Mouse (Mus musculus) kidney, adult 2 months (tissue): ENCODE data around the gene Mlx. TPM values are rescaled to one million over a fixed set of nuclear protein-coding genes. Genes with fewer than 3 reads are reported as not detected.

Experiments used
- DNase-seq: peaks from one replicate; pipeline ENCODE4 v3.0.0; 2021
- H3K27ac ChIP-seq: fragments of 200-500 bp; 2 replicates; pipeline ENCODE4 v1.5.1; 2012; ENCODE audit warnings: low read depth, low read length, control low read depth, inconsistent platforms; ENCODE audit not compliant: insufficient read depth
- H3K27me3 ChIP-seq: fragments of 200-500 bp; replicated peaks from 2 replicates; pipeline ENCODE4 v1.6.1; 2012; ENCODE audit warnings: mild to moderate bottlenecking, moderate library complexity, low read length, inconsistent platforms; ENCODE audit not compliant: control insufficient read depth, insufficient read depth
- H3K36me3 ChIP-seq: fragments of 200-500 bp; 2 replicates; pipeline ENCODE4 v1.6.1; 2012; ENCODE audit warnings: mild to moderate bottlenecking, moderate library complexity, low read length, inconsistent platforms; ENCODE audit not compliant: control insufficient read depth, insufficient read depth
- H3K4me1 ChIP-seq: fragments of 200-500 bp; 2 replicates; pipeline ENCODE4 v1.6.1; 2011; ENCODE audit warnings: low read length; ENCODE audit not compliant: control insufficient read depth, insufficient read depth
- H3K4me3 ChIP-seq: fragments of 200-500 bp; 2 replicates; pipeline ENCODE4 v1.5.1; 2011; ENCODE audit warnings: mild to moderate bottlenecking, low read depth, low read length, control low read depth; ENCODE audit not compliant: insufficient read depth
- CTCF ChIP-seq: fragments of 200-500 bp; conservative IDR thresholded peaks from 2 replicates; pipeline ENCODE4 v1.5.1; 2011; ENCODE audit warnings: low read depth, mild to moderate bottlenecking, control low read depth, low read length, moderate library complexity, mixed read lengths; ENCODE audit not compliant: insufficient read depth, insufficient read length
- POLR2A ChIP-seq: fragments of 200-500 bp; IDR thresholded peaks from one replicate; pipeline ENCODE4 v1.6.1; 2011; ENCODE audit warnings: low read depth, low read length, control low read depth
- WGBS: fragments of 180-500 bp; shearing (Covaris S2); methylation state at CpG from one replicate; pipeline ENCODE4 v1.1.7; 2018; 5-methylcytosine and 5-hydroxymethylcytosine counted together
- polyA plus RNA-seq: library from polyadenylated mRNA; depleted of rRNA; stranded (reverse); fragments of >200 nt; gene quantifications from 2 replicates; pipeline ENCODE4 v1.2.3, GENCODE M21; 2012; rRNA removed

The Mlx gene
- polyA plus RNA-seq = 56.9 and 67.9 TPM in 2 replicates

DNA sequence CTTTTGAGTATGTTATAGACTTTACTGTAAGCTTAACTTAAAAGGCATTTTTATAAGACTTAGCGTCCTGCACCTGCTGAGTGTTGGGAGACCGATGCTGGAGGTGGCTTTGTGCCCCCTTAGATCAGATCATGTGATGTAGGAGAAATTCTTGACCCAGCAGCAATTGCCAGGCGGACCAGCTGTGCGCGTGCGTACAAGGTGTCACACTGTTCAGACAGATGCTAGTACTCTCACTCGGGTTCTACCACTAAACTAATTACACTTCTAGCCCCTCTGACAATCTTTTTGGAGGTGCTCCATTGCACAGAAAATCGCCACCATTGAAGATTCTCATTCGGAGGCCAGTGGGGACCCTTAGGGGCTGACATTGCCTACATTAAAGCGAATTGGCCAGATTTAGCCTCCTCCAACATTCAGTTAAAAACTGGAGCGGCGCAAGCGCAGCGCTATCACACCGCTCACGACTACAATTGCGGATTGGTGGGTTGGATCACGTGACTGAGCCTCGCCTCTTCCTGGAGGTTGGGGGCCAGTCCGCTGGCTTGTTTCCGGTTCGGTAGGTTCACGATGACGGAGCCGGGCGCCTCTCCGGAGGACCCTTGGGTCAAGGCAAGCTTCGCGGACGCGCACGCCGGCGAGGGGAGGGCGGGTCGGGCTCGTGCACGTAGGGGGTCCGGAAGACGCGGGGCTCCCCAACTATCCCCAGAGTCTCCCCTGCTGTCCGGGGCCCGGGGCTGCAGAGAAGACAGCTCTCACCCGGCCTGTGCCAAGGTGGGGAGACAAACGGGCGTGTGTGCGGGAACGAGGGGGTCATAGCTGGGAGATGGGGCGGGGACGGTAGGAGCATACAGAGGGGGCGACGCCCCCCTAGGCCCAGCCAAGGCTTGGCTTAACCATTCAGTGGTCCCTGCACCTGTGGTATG lies at the start of gene Mlx:
Gene Mlx (plus strand): TSS at position 522 of the 926 bp plus-strand sequence.
- H3K27ac ChIP-seq = peak within 1 kb of the TSS; percentile 74
- TF ChIP-seq POLR2A = peak; percentile 66
- TF ChIP-seq CTCF = no peak
- H3K36me3 ChIP-seq = peaks cover 2% of the 10 kb centered on the region; the same call in 1 of the 2 replicates
- WGBS = 1% methylated on average over 52 of the region's 52 CpGs
- peaks cover 22% of the 10 kb centered on the region for H3K4me1 ChIP-seq
- peak within 1 kb of the TSS; percentile 75 for H3K4me3 ChIP-seq
- no peaks in the 10 kb centered on the region for H3K27me3 ChIP-seq
- peak; percentile 97 for DNase-seq

DNA sequence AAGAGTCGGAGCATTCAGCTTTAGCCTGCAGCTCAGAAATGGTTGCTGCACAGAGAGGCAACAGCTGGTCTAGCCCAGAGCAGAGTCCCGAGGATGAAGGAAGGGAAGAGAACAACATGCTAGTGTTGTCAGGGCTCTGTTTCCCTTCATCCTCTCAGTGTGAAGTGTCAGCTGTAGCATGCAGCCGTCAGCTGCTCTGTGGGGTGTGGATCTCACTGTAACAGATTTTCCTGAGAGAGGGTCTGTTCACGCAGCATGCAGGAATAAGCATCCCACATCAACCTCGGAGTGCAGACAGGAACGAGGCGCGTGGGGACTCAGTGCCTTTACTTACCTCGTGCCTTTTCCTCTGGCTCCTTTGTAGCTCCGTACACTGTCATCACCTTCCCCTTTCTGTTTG lies 49.3 kb upstream of the Mlx start:
- Histone ChIP-seq H3K4me1 (no peaks in the 10 kb centered on the region), H3K27ac (no peak overlapping the region), H3K27me3 (no peaks in the 10 kb centered on the region), H3K36me3 (peaks cover 4% of the 10 kb centered on the region), H3K4me3 (no peak overlapping the region)
- WGBS = 90% methylated on average over 10 of the region's 10 CpGs
- no peak for DNase-seq
- no peak for TF ChIP-seq CTCF
- TF ChIP-seq POLR2A = no peak

DNA sequence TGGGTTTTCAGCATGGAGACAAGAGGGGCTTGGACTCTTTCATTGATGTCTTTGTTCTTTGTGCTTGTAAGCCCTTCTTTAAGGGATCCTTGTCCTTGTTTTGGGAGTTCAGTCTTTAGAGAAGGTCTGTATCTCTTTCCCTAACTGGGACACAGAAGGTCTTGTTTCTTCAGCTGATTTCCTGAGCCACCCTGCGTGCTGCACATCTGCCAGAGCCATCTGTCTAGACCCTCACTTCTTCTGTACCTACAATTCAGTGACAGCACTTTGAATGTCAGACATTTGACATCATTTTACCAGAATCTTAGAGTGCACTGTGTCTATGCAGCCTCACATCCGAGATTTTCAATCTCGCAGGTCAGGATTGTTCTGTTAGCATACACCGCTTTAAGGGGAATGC lies 41.3 kb upstream of the Mlx start:
- Histone ChIP-seq H3K4me1 (no peaks in the 10 kb centered on the region), H3K4me3 (no peak overlapping the region), H3K36me3 (peaks cover 5% of the 10 kb centered on the region), H3K27me3 (no peaks in the 10 kb centered on the region), H3K27ac (no peak overlapping the region)
- TF ChIP-seq CTCF = no peak
- no peak for TF ChIP-seq POLR2A
- DNase-seq = no peak
- 92% methylated on average over 4 of the region's 4 CpGs for WGBS

DNA sequence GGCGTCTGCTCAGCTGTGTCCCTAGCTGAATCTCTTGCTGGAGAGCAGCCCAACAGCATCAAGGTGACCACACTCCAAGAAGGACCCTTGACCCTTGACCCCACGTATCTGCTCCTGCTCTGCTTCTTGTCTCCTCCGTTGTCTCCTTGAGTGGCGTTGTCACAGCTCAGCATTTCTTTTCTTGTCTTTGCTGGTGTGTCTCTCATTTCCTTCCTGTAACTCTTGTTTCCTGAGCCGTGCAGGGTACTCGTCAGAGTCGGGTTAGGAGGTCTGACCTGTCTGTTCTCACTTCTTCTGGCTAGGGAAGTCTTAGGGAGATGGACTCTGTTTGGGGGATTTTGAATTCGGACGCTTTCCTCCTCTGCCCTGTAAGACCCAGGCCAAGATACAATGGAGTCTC lies 40.6 kb upstream of the Mlx start:
- H3K36me3 ChIP-seq = peaks cover 5% of the 10 kb centered on the region
- H3K4me1 ChIP-seq = no peaks in the 10 kb centered on the region
- no peak for TF ChIP-seq POLR2A
- no peak for TF ChIP-seq CTCF
- H3K27me3 ChIP-seq = no peaks in the 10 kb centered on the region
- H3K4me3 ChIP-seq = no peak overlapping the region
- 47% methylated on average over 9 of the region's 9 CpGs for WGBS
- DNase-seq = no peak
- H3K27ac ChIP-seq = no peak overlapping the region

DNA sequence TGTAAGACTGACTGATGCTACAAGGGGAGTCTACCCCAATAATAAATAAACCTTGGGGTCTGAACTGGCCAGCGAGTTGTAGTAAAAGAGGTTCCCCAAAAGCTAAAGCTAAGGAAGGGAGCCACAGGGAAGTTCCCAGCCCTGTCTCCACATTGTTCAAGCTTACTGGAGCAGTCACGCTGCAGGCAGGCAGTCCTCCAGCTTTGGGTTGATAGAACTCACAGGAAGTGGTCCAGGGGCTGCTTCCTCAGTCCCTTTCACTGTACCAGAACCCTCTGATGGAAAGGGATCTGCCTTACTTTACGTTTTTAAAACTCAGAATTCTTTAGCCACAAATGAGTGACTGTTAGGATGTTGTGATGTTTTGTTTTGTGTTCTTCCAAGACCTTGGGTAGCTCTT lies 39.6 kb upstream of the Mlx start:
- no peaks in the 10 kb centered on the region for H3K4me1 ChIP-seq
- H3K27me3 ChIP-seq = no peaks in the 10 kb centered on the region
- peaks cover 5% of the 10 kb centered on the region for H3K36me3 ChIP-seq
- DNase-seq = no peak
- WGBS = 81% methylated on average over 3 of the region's 3 CpGs
- no peak for TF ChIP-seq CTCF
- no peak for TF ChIP-seq POLR2A
- H3K27ac ChIP-seq = no peak overlapping the region
- no peak overlapping the region for H3K4me3 ChIP-seq

DNA sequence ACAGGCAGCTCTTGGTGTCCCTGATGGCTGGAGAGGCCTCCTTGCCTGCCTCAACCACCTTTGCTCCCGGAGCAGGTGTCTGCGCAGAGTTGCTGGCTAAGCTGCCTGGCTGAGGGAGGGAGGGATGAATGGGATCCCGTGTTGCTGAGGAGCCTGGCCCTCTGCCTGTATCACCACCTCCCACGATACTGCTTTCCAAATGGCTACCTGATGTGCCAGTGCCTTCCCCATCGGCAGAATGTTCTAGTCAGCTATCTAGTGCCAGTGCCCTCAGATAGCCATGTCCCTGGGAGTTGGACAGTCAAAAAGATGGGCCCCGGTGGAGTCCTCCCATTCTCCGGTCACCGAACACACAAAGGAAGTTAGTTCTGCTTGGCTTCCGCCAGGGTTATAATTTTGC lies 36.7 kb upstream of the Mlx start:
- peaks cover 3% of the 10 kb centered on the region for H3K36me3 ChIP-seq
- H3K4me1 ChIP-seq = no peaks in the 10 kb centered on the region
- no peak for TF ChIP-seq POLR2A
- TF ChIP-seq CTCF = no peak
- no peak overlapping the region for H3K4me3 ChIP-seq
- H3K27ac ChIP-seq = no peak overlapping the region
- no peak for DNase-seq
- WGBS = 72% methylated on average over 9 of the region's 9 CpGs
- H3K27me3 ChIP-seq = no peaks in the 10 kb centered on the region

DNA sequence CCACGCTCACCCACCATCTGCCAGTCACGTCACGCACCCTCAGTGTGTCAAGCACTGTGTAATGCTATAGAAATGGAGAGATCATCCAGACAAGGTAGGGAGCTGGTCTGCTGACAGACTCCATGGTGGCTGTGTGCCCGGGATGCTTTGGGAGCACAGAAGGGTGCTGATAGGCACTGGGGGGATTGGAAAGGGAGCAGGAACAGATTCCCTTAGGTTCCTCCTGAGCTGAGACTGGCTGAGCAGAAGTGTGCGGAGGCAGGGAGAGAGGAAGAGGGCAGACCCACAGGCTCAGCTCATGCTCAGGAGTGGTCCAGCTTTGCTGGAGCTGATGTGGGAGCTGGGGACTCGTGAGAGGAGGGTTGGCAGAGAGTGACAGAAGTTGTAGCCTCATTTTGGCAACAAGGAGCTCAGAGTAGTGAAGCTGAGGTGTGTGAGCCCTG lies 36.0 kb upstream of the Mlx start:
- H3K36me3 ChIP-seq = peaks cover 3% of the 10 kb centered on the region
- no peak for DNase-seq
- no peaks in the 10 kb centered on the region for H3K4me1 ChIP-seq
- no peak overlapping the region for H3K4me3 ChIP-seq
- H3K27me3 ChIP-seq = no peaks in the 10 kb centered on the region
- no peak overlapping the region for H3K27ac ChIP-seq
- 91% methylated on average over 6 of the region's 6 CpGs for WGBS
- TF ChIP-seq POLR2A = no peak
- TF ChIP-seq CTCF = no peak
